Mouse (Mus musculus) embryonic facial prominence, embryonic 15.5 days (tissue): ENCODE data around the gene She. TPM values are rescaled to one million over a fixed set of nuclear protein-coding genes. Genes with fewer than 3 reads are reported as not detected.
A peak's percentile ranks its signal among the peaks of the same experiment; 100 is the strongest.
"Not testable (repeated sequence)": the region's sequence is repeated elsewhere in the genome, so short reads cannot be mapped to it uniquely, and the experiment has no call there.

ENCODE experiments used
- ATAC-seq: fragments of 200-750 bp; cut with Nextera tagmentation; 2 replicates; pipeline ENCODE4 v1.8.0; 2017; ENCODE audit warnings: low read depth, moderate TSS enrichment; ENCODE audit not compliant: insufficient number of reproducible peaks, low FRiP score, low TSS enrichment
- H3K27ac ChIP-seq: fragments of 300-500 bp; sonication (generic); replicated peaks from 2 replicates; pipeline ENCODE4 v1.5.1; 2015; ENCODE audit warnings: mild to moderate bottlenecking, inconsistent platforms
- H3K27me3 ChIP-seq: fragments of 300-500 bp; sonication (generic); 2 replicates; pipeline ENCODE4 v1.6.1; 2015; ENCODE audit warnings: inconsistent platforms
- H3K36me3 ChIP-seq: fragments of 300-500 bp; sonication (generic); 2 replicates; pipeline ENCODE4 v1.6.1; 2015; ENCODE audit warnings: mild to moderate bottlenecking, inconsistent platforms
- H3K4me1 ChIP-seq: fragments of 300-500 bp; sonication (generic); 2 replicates; pipeline ENCODE4 v1.6.1; 2015; ENCODE audit warnings: inconsistent platforms
- H3K4me2 ChIP-seq: fragments of 300-500 bp; sonication (generic); replicated peaks from 2 replicates; pipeline ENCODE4 v1.6.1; 2015; ENCODE audit warnings: mild to moderate bottlenecking, inconsistent platforms
- H3K4me3 ChIP-seq: fragments of 300-500 bp; sonication (generic); replicated peaks from 2 replicates; pipeline ENCODE4 v1.5.1; 2015; ENCODE audit warnings: mild to moderate bottlenecking, inconsistent platforms
- H3K9ac ChIP-seq: fragments of 300-500 bp; sonication (generic); 2 replicates; pipeline ENCODE4 v1.6.1; 2015; ENCODE audit warnings: inconsistent platforms
- H3K9me3 ChIP-seq: fragments of 300-500 bp; sonication (generic); replicated peaks from 2 replicates; pipeline ENCODE4 v1.6.1; 2016; ENCODE audit warnings: inconsistent platforms
- WGBS: fragments of 180-500 bp; shearing (Covaris S2); methylation state at CpG from one replicate; pipeline ENCODE4 v1.1.7; 2015; 5-methylcytosine and 5-hydroxymethylcytosine counted together
- polyA plus RNA-seq: library from polyadenylated mRNA; unstranded; fragments of >200 nt; fragmentation: Nextera tagmentation; extraction: Ambion mirVana; gene quantifications from 2 replicates; pipeline ENCODE4 v1.2.1, GENCODE M21; 2015

She gene
- polyA plus RNA-seq, 1 experiment from 2014 or later, result 4.0 TPM

GRCm38 (mm10) chr3:89847126-89847525 is 16.0 kb downstream of the She start:
- Histone ChIP-seq H3K27me3 (no peaks in the 10 kb centered on the region), H3K36me3 (no peaks in the 10 kb centered on the region), H3K9me3 (no peaks in the 10 kb centered on the region), H3K4me1 (0 out of 2 replicates have a peak, but pooled peaks cover 4% of the 10 kb centered on the region), H3K27ac (no peak overlapping the region), H3K9ac (no peak overlapping the region), H3K4me3 (no peak overlapping the region), H3K4me2 (no peak overlapping the region)
- 84% methylated on average over 3 of the region's 3 CpGs for WGBS
- no peak for ATAC-seq

- H3K27ac ChIP-seq, result no peak overlapping the region; the same call in 1 of the 2 replicates
Observed at GRCm38 (mm10) chr3:89847596-89847995, 16.4 kb downstream of the She start.

GRCm38 (mm10) chr3:89848083-89848482 is 16.9 kb downstream of the She start:
- 86% methylated on average over 6 of the region's 6 CpGs for whole genome bisulfite sequencing
- no peak for ATAC-seq
- no peaks in the 10 kb centered on the region for H3K27me3 ChIP-seq
- H3K36me3 ChIP-seq, result no peaks in the 10 kb centered on the region
- no peak overlapping the region for H3K4me2 ChIP-seq
- H3K4me1 ChIP-seq, result 0 out of 2 replicates have a peak, but pooled peaks cover 2% of the 10 kb centered on the region
- no peak overlapping the region; the same call in 1 of the 2 replicates for H3K27ac ChIP-seq
- H3K9me3 ChIP-seq, result no peaks in the 10 kb centered on the region
- no peak overlapping the region for H3K4me3 ChIP-seq
- H3K9ac ChIP-seq, result no peak overlapping the region

More at GRCm38 (mm10) chr3:89847596-89847995, 16.4 kb downstream of the She start:
- no peaks in the 10 kb centered on the region for H3K9me3 ChIP-seq
- H3K4me1 ChIP-seq, result 0 out of 2 replicates have a peak, but pooled peaks cover 4% of the 10 kb centered on the region
- H3K27me3 ChIP-seq, result no peaks in the 10 kb centered on the region
- H3K4me2 ChIP-seq, result no peak overlapping the region
- H3K36me3 ChIP-seq, result no peaks in the 10 kb centered on the region
- no peak overlapping the region for H3K9ac ChIP-seq
- no peak for ATAC-seq
- 84% methylated on average over 6 of the region's 6 CpGs for WGBS
- no peak overlapping the region for H3K4me3 ChIP-seq

GRCm38 (mm10) chr3:89853752-89854151 is 22.6 kb downstream of the She start:
- Histone ChIP-seq H3K4me1 (no peaks in the 10 kb centered on the region), H3K27ac (0 out of 2 replicates have a peak overlapping the region, but pooled peaks have one; percentile 28), H3K4me3 (no peak overlapping the region), H3K9me3 (no peaks in the 10 kb centered on the region), H3K36me3 (no peaks in the 10 kb centered on the region), H3K9ac (no peak overlapping the region), H3K4me2 (no peak overlapping the region), H3K27me3 (no peaks in the 10 kb centered on the region; the same call in 1 of the 2 replicates)
- 73% methylated on average over 5 of the region's 5 CpGs for WGBS
- no peak for ATAC-seq

- no peak overlapping the region for H3K4me2 ChIP-seq
- H3K4me1 ChIP-seq, result peaks cover 4% of the 10 kb centered on the region
- H3K36me3 ChIP-seq, result no peaks in the 10 kb centered on the region
- 88% methylated on average over 3 of the region's 3 CpGs for WGBS
- no peak overlapping the region for H3K4me3 ChIP-seq
- H3K27ac ChIP-seq, result no peak overlapping the region
- H3K9ac ChIP-seq, result no peak overlapping the region
- no peaks in the 10 kb centered on the region; the same call in 1 of the 2 replicates for H3K27me3 ChIP-seq
- no peaks in the 10 kb centered on the region for H3K9me3 ChIP-seq
- ATAC-seq, result no peak
Observed at GRCm38 (mm10) chr3:89857353-89857752, 26.2 kb downstream of the She start.

GRCm38 (mm10) chr3:89858123-89858522 is 27.0 kb downstream of the She start:
- H3K4me3 ChIP-seq, result no peak overlapping the region
- no peak overlapping the region for H3K9ac ChIP-seq
- H3K36me3 ChIP-seq, result no peaks in the 10 kb centered on the region
- ATAC-seq, result no peak
- 11% methylated on average over 4 of the region's 4 CpGs for whole genome bisulfite sequencing
- no peaks in the 10 kb centered on the region for H3K9me3 ChIP-seq
- no peaks in the 10 kb centered on the region; the same call in 1 of the 2 replicates for H3K27me3 ChIP-seq
- H3K27ac ChIP-seq, result no peak overlapping the region
- peaks cover 4% of the 10 kb centered on the region for H3K4me1 ChIP-seq
- H3K4me2 ChIP-seq, result no peak overlapping the region

- no peak overlapping the region for H3K9ac ChIP-seq
- H3K4me2 ChIP-seq, result no peak overlapping the region
- ATAC-seq, result no peak
Observed at GRCm38 (mm10) chr3:89858888-89859287, 27.7 kb downstream of the She start.

GRCm38 (mm10) chr3:89859936-89860335 is 28.8 kb downstream of the She start:
- no peak overlapping the region for H3K4me2 ChIP-seq
- no peak overlapping the region for H3K27ac ChIP-seq
- H3K4me1 ChIP-seq, result peaks cover 4% of the 10 kb centered on the region
- no peaks in the 10 kb centered on the region; the same call in 1 of the 2 replicates for H3K27me3 ChIP-seq
- H3K36me3 ChIP-seq, result no peaks in the 10 kb centered on the region
- WGBS, result 56% methylated on average over 3 of the region's 3 CpGs
- H3K4me3 ChIP-seq, result no peak overlapping the region
- no peak for ATAC-seq
- H3K9me3 ChIP-seq, result no peaks in the 10 kb centered on the region
- H3K9ac ChIP-seq, result no peak overlapping the region

More at GRCm38 (mm10) chr3:89858888-89859287, 27.7 kb downstream of the She start:
- H3K4me3 ChIP-seq, result no peak overlapping the region
- no peaks in the 10 kb centered on the region for H3K36me3 ChIP-seq
- no peaks in the 10 kb centered on the region for H3K9me3 ChIP-seq
- H3K27ac ChIP-seq, result no peak overlapping the region
- 68% methylated on average over 8 of the region's 8 CpGs for WGBS
- peaks cover 4% of the 10 kb centered on the region for H3K4me1 ChIP-seq
- no peaks in the 10 kb centered on the region; the same call in 1 of the 2 replicates for H3K27me3 ChIP-seq

GRCm38 (mm10) chr3:89860343-89860742 is 29.2 kb downstream of the She start:
- Histone ChIP-seq H3K9ac (no peak overlapping the region), H3K4me2 (no peak overlapping the region), H3K36me3 (no peaks in the 10 kb centered on the region), H3K27ac (no peak overlapping the region), H3K4me1 (peaks cover 8% of the 10 kb centered on the region), H3K9me3 (no peaks in the 10 kb centered on the region), H3K27me3 (no peaks in the 10 kb centered on the region; the same call in 1 of the 2 replicates), H3K4me3 (no peak overlapping the region)
- ATAC-seq, result no peak
- 62% methylated on average over 3 of the region's 3 CpGs for WGBS

- H3K27ac ChIP-seq, result peak overlapping the region; percentile 28; the same call in 1 of the 2 replicates
- H3K4me2 ChIP-seq, result no peak overlapping the region
- 18% methylated on average over 4 of the region's 4 CpGs for WGBS
- peaks cover 8% of the 10 kb centered on the region for H3K4me1 ChIP-seq
- no peak overlapping the region for H3K9ac ChIP-seq
- no peaks in the 10 kb centered on the region for H3K9me3 ChIP-seq
- ATAC-seq, result peak; percentile 65; the same call in 1 of the 2 replicates
- no peaks in the 10 kb centered on the region; the same call in 1 of the 2 replicates for H3K27me3 ChIP-seq
- no peak overlapping the region for H3K4me3 ChIP-seq
- no peaks in the 10 kb centered on the region for H3K36me3 ChIP-seq
Observed at GRCm38 (mm10) chr3:89861070-89861469, 29.9 kb downstream of the She start.

- no peak overlapping the region for H3K4me2 ChIP-seq
- H3K36me3 ChIP-seq, result no peaks in the 10 kb centered on the region
- no peak overlapping the region for H3K9ac ChIP-seq
- no peak for ATAC-seq
- WGBS, result 78% methylated on average over 8 of the region's 8 CpGs
- no peak overlapping the region for H3K4me3 ChIP-seq
- no peaks in the 10 kb centered on the region for H3K9me3 ChIP-seq
- peaks cover 13% of the 10 kb centered on the region for H3K4me1 ChIP-seq
- no peaks in the 10 kb centered on the region; the same call in 1 of the 2 replicates for H3K27me3 ChIP-seq
- H3K27ac ChIP-seq, result no peak overlapping the region
Observed at GRCm38 (mm10) chr3:89862182-89862761, 31.1 kb downstream of the She start.

GRCm38 (mm10) chr3:89863276-89863675 is 32.1 kb downstream of the She start:
- not testable (repeated sequence) for H3K27ac ChIP-seq, H3K36me3 ChIP-seq, H3K9ac ChIP-seq, H3K27me3 ChIP-seq, ATAC-seq, H3K4me2 ChIP-seq, H3K4me3 ChIP-seq, H3K9me3 ChIP-seq
- H3K4me1 ChIP-seq, result peaks cover 15% of the 10 kb centered on the region
- WGBS, result 86% methylated on average over 3 of the region's 3 CpGs
